Mouse (Mus musculus): ENCODE measurements around the gene Cbll1. TPM values are rescaled to one million over a fixed set of nuclear protein-coding genes. Genes with fewer than 3 reads are reported as not detected.
A peak's percentile ranks its signal among the peaks of the same experiment; 100 is the strongest.

Cbll1 gene
- polyA plus RNA-seq, 1 experiment from 2014 or later = 18.5 TPM

GRCm38 (mm10) chr12:31532054-31532453 lies 32.6 kb upstream of the Cbll1 start:
- 77% methylated on average over 14 of the region's 14 CpGs for WGBS
- H3K4me2 ChIP-seq (ENCODE audit: low read depth, low read length) = no peak overlapping the region

GRCm38 (mm10) chr12:31527407-31527806 lies 28.0 kb upstream of the Cbll1 start:
- no peak for ATAC-seq (ENCODE audit: low read depth)
- no peaks in the 10 kb centered on the region for H3K36me3 ChIP-seq (ENCODE audit: control insufficient read depth, insufficient read depth, low read length)
- no peak overlapping the region for H3K9ac ChIP-seq (ENCODE audit: low read depth, low read length)
- no peaks in the 10 kb centered on the region for H3K4me1 ChIP-seq (ENCODE audit: control insufficient read depth, insufficient read depth, low read length)
- no peak for DNase-seq (ENCODE audit: low spot score)
- no peaks in the 10 kb centered on the region for H3K9me3 ChIP-seq (ENCODE audit: control insufficient read depth, low read length)
- no peaks in the 10 kb centered on the region for H3K27me3 ChIP-seq (replicated peaks; ENCODE audit: control insufficient read depth, insufficient read depth, low read length)
- H3K27ac ChIP-seq (replicated peaks; ENCODE audit: low read depth, low read length) = no peak overlapping the region
- H3K4me3 ChIP-seq (ENCODE audit: low read depth, low read length) = no peak overlapping the region
- no peak overlapping the region for H3K4me2 ChIP-seq (ENCODE audit: low read depth, low read length)
- 72% methylated on average over 6 of the region's 6 CpGs for WGBS

More at GRCm38 (mm10) chr12:31532054-31532453, 32.6 kb upstream of the Cbll1 start:
- Histone ChIP-seq H3K27ac (replicated peaks; ENCODE audit: low read depth, low read length) (no peak overlapping the region), H3K9ac (ENCODE audit: low read depth, low read length) (no peak overlapping the region), H3K36me3 (ENCODE audit: control insufficient read depth, insufficient read depth, low read length) (no peaks in the 10 kb centered on the region), H3K27me3 (replicated peaks; ENCODE audit: control insufficient read depth, insufficient read depth, low read length) (no peaks in the 10 kb centered on the region), H3K4me1 (ENCODE audit: control insufficient read depth, insufficient read depth, low read length) (0 out of 2 replicates have a peak, but pooled peaks cover 7% of the 10 kb centered on the region), H3K9me3 (ENCODE audit: control insufficient read depth, low read length) (no peaks in the 10 kb centered on the region), H3K4me3 (ENCODE audit: low read depth, low read length) (no peak overlapping the region)
- no peak for DNase-seq (ENCODE audit: low spot score)
- ATAC-seq (ENCODE audit: low read depth) = no peak

- no peak for ATAC-seq (ENCODE audit: low read depth)
- Histone ChIP-seq H3K9me3 (ENCODE audit: control insufficient read depth, low read length) (no peaks in the 10 kb centered on the region), H3K4me2 (ENCODE audit: low read depth, low read length) (no peak overlapping the region), H3K9ac (ENCODE audit: low read depth, low read length) (no peak overlapping the region), H3K36me3 (ENCODE audit: control insufficient read depth, insufficient read depth, low read length) (no peaks in the 10 kb centered on the region), H3K4me1 (ENCODE audit: control insufficient read depth, insufficient read depth, low read length) (no peaks in the 10 kb centered on the region), H3K4me3 (ENCODE audit: low read depth, low read length) (no peak overlapping the region), H3K27me3 (replicated peaks; ENCODE audit: control insufficient read depth, insufficient read depth, low read length) (no peaks in the 10 kb centered on the region), H3K27ac (replicated peaks; ENCODE audit: low read depth, low read length) (no peak overlapping the region)
- 64% methylated on average over 3 of the region's 3 CpGs for WGBS
- peak; percentile 18 for DNase-seq (ENCODE audit: low spot score)
These were observed 22.0 kb upstream of the Cbll1 start for GRCm38 (mm10) chr12:31521371-31521770.

DNA sequence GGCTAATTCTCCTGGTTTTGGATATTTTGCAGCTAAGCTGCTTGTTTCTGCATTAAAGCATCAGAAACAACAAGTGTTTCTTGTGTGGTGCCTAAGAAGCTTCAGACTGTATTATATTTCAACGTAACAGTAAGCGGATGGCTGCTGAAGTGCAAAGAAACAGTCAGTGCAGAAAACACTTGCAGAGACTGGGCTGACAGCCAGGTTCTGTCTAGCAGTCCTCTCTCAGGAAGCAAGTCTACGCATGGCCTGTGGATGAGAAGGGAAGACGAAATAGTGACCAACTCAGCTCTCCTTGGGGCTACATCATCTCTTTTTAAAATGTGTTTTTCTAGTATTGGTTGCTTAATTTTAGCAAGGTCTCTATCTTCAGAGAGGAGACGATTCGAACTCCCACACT lies 20.7 kb upstream of the Cbll1 start:
- Histone ChIP-seq H3K27ac (replicated peaks; ENCODE audit: low read depth, low read length) (no peak overlapping the region), H3K4me1 (ENCODE audit: control insufficient read depth, insufficient read depth, low read length) (no peaks in the 10 kb centered on the region), H3K4me2 (ENCODE audit: low read depth, low read length) (no peak overlapping the region), H3K36me3 (ENCODE audit: control insufficient read depth, insufficient read depth, low read length) (no peaks in the 10 kb centered on the region), H3K9ac (ENCODE audit: low read depth, low read length) (no peak overlapping the region), H3K9me3 (ENCODE audit: control insufficient read depth, low read length) (no peaks in the 10 kb centered on the region), H3K27me3 (replicated peaks; ENCODE audit: control insufficient read depth, insufficient read depth, low read length) (no peaks in the 10 kb centered on the region), H3K4me3 (ENCODE audit: low read depth, low read length) (no peak overlapping the region)
- ATAC-seq (ENCODE audit: low read depth) (no peak), DNase-seq (ENCODE audit: low spot score) (peak; percentile 83)
- WGBS = 43% methylated on average over 6 of the region's 6 CpGs

- H3K36me3 ChIP-seq (ENCODE audit: control insufficient read depth, insufficient read depth, low read length) = no peaks in the 10 kb centered on the region
- no peaks in the 10 kb centered on the region for H3K4me1 ChIP-seq (ENCODE audit: control insufficient read depth, insufficient read depth, low read length)
- H3K27ac ChIP-seq (replicated peaks; ENCODE audit: low read depth, low read length) = no peak overlapping the region
- DNase-seq (ENCODE audit: low spot score) (no peak), ATAC-seq (ENCODE audit: low read depth) (no peak)
- no peaks in the 10 kb centered on the region; the same call in 1 of the 2 replicates for H3K27me3 ChIP-seq (replicated peaks; ENCODE audit: control insufficient read depth, insufficient read depth, low read length)
- H3K4me3 ChIP-seq (ENCODE audit: low read depth, low read length) = no peak overlapping the region
- H3K9me3 ChIP-seq (ENCODE audit: control insufficient read depth, low read length) = no peaks in the 10 kb centered on the region
- no peak overlapping the region for H3K4me2 ChIP-seq (ENCODE audit: low read depth, low read length)
- 76% methylated on average over 6 of the region's 6 CpGs for WGBS
- no peak overlapping the region for H3K9ac ChIP-seq (ENCODE audit: low read depth, low read length)
These were observed 14.5 kb upstream of the Cbll1 start for GRCm38 (mm10) chr12:31513724-31514503.

DNA sequence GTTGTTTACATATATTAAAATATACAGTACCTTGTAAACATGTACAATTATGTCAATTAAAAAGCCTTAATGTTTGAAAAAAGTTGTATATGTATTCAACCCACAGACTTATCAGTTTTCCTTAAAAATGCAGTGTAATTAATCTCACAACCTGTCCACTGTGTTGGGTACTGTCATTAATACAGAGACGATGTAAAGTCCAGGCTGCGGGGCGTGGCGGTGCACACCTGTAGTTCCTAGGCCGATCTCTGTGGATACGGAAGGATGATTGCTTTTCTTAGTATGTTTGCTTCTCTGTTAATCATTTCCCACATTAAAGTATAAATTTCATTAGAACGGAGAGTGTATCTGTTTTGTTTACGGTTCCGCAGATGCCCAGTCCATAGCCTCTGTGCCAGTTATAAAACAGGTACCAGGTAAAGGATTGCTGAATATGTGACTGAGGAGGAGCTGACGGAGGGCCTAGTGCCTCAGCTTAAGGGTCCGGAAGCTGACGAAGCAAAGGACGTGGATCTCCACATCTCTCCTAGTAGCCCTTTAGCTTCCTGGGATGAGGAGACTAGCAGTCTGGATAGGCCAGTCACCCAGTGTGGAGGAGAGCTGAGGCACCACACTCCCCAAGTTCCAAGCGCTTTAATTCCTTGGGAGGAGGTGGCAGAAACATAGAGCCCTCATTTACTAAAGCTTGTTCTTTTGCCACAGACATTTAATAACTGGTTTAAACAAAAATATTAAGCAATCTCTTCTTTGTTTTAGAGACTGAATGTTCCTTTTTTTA lies 13.4 kb upstream of the Cbll1 start:
- no peak for ATAC-seq (ENCODE audit: low read depth)
- no peak overlapping the region for H3K4me3 ChIP-seq (ENCODE audit: low read depth, low read length)
- H3K9me3 ChIP-seq (ENCODE audit: control insufficient read depth, low read length) = no peaks in the 10 kb centered on the region
- no peaks in the 10 kb centered on the region for H3K36me3 ChIP-seq (ENCODE audit: control insufficient read depth, insufficient read depth, low read length)
- H3K4me2 ChIP-seq (ENCODE audit: low read depth, low read length) = no peak overlapping the region
- no peak overlapping the region for H3K27ac ChIP-seq (replicated peaks; ENCODE audit: low read depth, low read length)
- no peak overlapping the region for H3K9ac ChIP-seq (ENCODE audit: low read depth, low read length)
- no peak for DNase-seq (ENCODE audit: low spot score)
- no peaks in the 10 kb centered on the region for H3K4me1 ChIP-seq (ENCODE audit: control insufficient read depth, insufficient read depth, low read length)
- H3K27me3 ChIP-seq (replicated peaks; ENCODE audit: control insufficient read depth, insufficient read depth, low read length) = no peaks in the 10 kb centered on the region; the same call in 1 of the 2 replicates
- 85% methylated on average over 14 of the region's 14 CpGs for WGBS

GRCm38 (mm10) chr12:31511218-31511617 lies 11.8 kb upstream of the Cbll1 start:
- H3K36me3 ChIP-seq (ENCODE audit: control insufficient read depth, insufficient read depth, low read length) = no peaks in the 10 kb centered on the region
- H3K27me3 ChIP-seq (replicated peaks; ENCODE audit: control insufficient read depth, insufficient read depth, low read length) = no peaks in the 10 kb centered on the region; the same call in 1 of the 2 replicates
- no peak overlapping the region for H3K4me2 ChIP-seq (ENCODE audit: low read depth, low read length)
- no peaks in the 10 kb centered on the region for H3K4me1 ChIP-seq (ENCODE audit: control insufficient read depth, insufficient read depth, low read length)
- no peaks in the 10 kb centered on the region for H3K9me3 ChIP-seq (ENCODE audit: control insufficient read depth, low read length)
- no peak overlapping the region for H3K27ac ChIP-seq (replicated peaks; ENCODE audit: low read depth, low read length)
- 25% methylated on average over 5 of the region's 5 CpGs for WGBS
- ATAC-seq (ENCODE audit: low read depth) (peak; percentile 37; the same call in 1 of the 2 replicates), DNase-seq (ENCODE audit: low spot score) (peak; percentile 19)
- H3K4me3 ChIP-seq (ENCODE audit: low read depth, low read length) = no peak overlapping the region
- H3K9ac ChIP-seq (ENCODE audit: low read depth, low read length) = no peak overlapping the region

- Histone ChIP-seq H3K9me3 (ENCODE audit: control insufficient read depth, low read length) (no peaks in the 10 kb centered on the region), H3K27me3 (replicated peaks; ENCODE audit: control insufficient read depth, insufficient read depth, low read length) (peaks cover 3% of the 10 kb centered on the region; the same call in 1 of the 2 replicates), H3K9ac (ENCODE audit: low read depth, low read length) (no peak overlapping the region), H3K27ac (replicated peaks; ENCODE audit: low read depth, low read length) (no peak overlapping the region), H3K36me3 (ENCODE audit: control insufficient read depth, insufficient read depth, low read length) (no peaks in the 10 kb centered on the region), H3K4me1 (ENCODE audit: control insufficient read depth, insufficient read depth, low read length) (no peaks in the 10 kb centered on the region), H3K4me2 (ENCODE audit: low read depth, low read length) (no peak overlapping the region), H3K4me3 (ENCODE audit: low read depth, low read length) (no peak overlapping the region)
- DNase-seq (ENCODE audit: low spot score) (no peak), ATAC-seq (ENCODE audit: low read depth) (no peak)
- WGBS = 83% methylated on average over 6 of the region's 6 CpGs
These were observed 9.1 kb upstream of the Cbll1 start for GRCm38 (mm10) chr12:31508496-31508895.
